Mouse (Mus musculus): Measurements from ENCODE around the gene Stk31.
"Not testable (repeated sequence)": the region's sequence is repeated elsewhere in the genome, so short reads cannot be mapped to it uniquely, and the experiment has no call there.

The Stk31 gene

GRCm38 (mm10) chr6:49395316-49395715 is at the start of gene Stk31:
TSS of gene Stk31 (plus strand) at chr6:49395604.
- DNase-seq (ENCODE audit: low read depth, low spot score): no peak

DNA sequence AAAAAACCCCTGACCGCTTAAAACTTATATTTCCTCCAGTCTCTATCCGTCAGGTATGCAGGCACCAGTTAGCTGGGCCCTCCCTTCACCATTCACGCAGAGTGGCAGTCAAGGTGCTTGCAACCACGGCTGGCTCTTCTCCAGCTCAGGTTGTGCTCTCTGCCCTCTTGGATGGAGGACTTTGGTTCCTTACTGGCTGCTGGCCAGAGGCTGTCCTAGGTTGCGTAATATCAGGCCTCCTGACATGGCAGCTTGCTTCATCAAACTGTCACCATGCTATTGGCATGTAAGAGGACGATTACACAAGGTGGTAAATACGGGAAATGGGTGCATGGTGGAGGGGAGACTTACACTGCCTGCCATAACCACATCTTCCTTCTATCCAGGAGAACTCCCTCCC is 45.6 kb upstream of the Stk31 start:
- no peak for DNase-seq (ENCODE audit: low read depth, low spot score)

GRCm38 (mm10) chr6:49354613-49355012 is 40.8 kb upstream of the Stk31 start:
- no peak for DNase-seq (ENCODE audit: low read depth, low spot score)

DNA sequence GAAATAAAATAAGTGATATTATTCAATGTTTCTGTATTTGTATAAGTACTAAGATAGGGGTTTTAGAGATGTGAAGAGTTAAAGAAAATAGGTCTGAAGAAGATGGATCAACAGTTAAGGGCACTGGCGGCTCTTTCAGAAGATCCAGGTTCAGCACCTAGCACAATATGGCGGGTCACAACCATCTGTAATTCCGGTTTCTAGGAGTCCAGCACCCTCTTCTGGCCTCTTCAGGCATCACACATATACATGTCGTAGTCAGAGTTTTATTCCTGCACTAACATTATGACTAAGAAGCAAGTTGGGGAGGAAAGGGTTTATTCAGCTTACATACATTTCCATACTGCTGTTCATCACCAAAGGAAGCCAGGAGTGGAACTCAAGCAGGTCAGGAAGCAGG is 40.2 kb upstream of the Stk31 start:
- DNase-seq (ENCODE audit: low read depth, low spot score): no peak

DNA sequence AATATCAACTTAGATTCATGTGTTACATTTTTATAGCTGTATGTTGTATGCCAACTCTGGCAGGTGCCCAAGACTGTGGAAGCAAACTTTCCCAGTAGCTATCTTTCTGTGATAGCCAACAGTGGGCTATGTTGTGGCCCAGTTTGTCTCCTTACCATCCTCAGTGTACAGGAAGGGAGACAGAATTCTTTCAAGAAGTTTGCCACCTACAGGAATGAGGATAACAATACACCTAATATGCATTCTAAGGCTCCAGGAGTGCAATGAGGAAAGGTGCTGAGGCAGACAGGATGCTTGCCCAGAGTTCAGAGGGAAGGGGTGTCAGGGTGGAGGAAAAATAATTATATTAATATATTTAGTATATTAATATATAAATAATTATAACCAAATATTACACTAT is 35.0 kb upstream of the Stk31 start:
- DNase-seq (ENCODE audit: low read depth, low spot score): no peak

DNA sequence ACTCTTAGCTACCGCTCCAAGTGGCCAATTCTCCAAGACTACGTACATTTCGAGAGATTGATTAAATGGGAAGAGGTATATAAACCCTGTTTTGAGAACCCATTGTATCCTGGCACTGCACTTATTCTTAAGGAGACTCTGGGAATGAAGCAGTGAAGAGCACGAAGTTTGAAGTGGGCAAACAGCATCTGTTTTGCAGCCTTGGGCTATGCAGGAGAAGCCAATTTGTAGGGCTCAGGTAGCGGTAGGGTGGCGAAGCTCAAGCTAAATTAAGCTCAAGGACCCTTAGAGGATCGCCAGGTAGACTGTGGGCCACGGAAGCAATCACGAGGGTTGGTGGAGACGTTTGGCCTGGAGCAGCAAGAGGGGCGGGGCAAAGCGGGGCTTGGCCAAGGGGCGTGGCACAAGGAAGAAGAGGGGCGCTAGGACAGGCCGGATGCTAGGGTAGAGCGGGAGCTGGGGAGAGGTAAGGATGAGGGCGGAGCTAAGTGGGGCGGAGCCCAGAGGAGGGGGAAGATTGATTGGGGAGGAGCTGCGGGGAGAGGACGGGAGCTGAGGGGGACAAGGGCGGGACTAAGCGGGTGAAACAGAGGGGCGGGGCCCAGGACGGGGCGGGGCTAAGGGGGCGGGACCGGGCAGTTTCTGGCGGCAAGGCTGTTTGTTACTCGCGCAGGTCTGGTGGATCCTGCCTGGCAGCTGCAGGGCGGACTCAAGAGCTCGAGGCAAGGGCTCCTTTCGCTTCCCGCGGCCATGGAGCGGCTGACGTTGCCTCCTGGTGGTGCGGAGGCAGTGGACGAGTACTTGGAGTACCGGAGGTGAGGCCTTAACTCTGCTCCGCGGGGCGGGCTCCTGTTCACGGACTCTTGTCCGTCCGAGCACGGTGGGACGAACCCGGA is 28.0 kb upstream of the Stk31 start, which contains the start of gene Fam221a:
Gene Fam221a (plus strand): TSS at position 581 of the 896 bp plus-strand sequence.
- peak; percentile 95 for DNase-seq (ENCODE audit: low read depth, low spot score)

DNA sequence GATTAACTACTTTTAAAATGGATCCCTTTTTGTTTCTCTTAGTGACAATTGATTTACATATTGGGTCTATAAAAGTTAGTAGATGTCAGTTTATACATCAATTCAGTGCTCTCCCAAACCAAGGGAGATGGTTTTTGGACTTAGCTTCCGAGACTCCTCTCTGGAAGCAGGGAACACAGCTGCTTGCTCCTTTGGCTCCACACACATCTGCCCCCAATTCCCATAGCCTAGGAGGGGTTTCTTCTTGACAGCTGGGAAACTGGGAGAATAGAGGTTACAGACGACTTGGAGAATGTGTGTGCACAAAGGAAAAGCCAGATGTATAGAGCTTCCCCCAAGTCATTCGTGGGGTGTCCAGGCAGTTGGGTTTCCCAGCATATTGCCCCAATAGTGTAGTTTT is 27.2 kb upstream of the Stk31 start:
- peak; percentile 22 for DNase-seq (ENCODE audit: low read depth, low spot score)

DNA sequence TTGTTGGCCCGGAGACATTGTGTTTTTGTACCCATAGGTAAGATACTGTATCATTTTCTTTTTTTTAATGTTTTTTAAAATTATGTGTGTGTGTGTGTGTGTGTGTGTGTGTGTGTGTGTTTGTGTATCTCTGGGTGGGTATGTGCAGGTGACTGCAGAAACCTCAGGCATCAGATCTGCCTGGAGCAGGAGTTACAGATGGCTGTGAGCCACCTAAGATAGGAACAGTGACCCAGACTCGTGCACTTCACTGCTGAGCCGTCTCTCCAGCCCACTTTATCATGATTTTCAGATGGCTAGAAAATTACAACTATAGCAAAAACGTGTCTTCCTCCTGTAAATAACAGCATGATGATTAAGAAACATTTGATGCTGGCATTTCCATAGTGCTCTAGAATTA is 22.7 kb upstream of the Stk31 start:
- DNase-seq (ENCODE audit: low read depth, low spot score): no peak

DNA sequence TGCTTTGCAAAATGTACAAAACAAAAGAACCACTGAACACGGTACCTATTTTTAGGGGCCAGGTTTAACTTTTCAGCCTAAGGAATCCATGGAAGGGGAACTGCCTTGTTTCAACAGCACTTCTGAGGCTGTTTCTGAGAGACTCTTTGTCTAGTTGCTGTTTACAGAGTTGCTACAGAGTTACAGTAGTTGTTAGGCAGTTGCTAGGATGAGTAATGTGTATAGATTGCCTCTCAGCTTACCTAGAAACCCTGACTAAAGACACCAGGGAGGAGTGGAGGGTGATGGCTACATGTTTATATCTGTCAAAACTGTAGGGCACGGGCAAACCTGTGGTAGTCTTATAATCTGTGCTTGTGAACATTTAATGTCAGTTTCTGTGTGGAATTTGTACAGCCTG is 21.5 kb upstream of the Stk31 start:
- no peak for DNase-seq (ENCODE audit: low read depth, low spot score)

DNA sequence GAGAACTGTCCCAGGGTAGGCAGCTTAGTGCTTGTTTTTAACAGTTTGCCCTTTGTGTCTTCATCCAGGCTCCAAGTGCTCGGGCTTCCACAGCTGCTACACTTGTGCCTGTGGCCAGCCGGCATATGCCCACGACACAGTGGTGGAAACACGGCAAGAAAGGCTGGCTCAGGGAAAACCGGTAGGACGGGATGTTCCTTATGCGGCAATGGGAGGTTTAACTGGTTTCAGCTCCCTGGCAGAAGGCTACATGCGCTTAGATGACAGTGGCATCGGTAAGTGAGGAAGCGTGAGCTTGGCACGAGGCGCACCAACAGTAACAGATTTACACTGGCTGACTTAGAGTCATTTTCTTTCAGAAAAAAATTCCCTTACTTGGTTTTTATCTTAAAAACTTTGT is 17.1 kb upstream of the Stk31 start:
- DNase-seq (ENCODE audit: low read depth, low spot score): no peak

DNA sequence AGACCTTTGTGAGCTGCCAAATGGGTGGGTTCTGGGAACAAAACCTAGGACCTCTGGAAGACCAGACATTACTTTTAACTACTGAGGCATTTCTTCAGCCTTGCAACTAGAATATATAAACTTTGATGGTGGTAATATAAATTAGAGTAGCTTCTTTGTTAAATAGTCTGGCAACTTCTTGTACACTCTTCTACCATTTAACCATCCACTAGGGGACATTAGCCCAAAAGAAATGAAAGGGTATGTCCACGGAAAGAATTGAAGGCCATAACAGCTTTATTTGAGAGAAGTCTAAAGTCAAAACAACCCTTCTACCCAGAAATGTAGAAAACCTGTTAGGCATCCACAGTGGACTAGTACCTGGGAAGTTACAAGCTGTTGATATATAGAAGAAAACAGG is 1.1 kb upstream of the Stk31 start:
- DNase-seq (ENCODE audit: low read depth, low spot score): no peak

DNA sequence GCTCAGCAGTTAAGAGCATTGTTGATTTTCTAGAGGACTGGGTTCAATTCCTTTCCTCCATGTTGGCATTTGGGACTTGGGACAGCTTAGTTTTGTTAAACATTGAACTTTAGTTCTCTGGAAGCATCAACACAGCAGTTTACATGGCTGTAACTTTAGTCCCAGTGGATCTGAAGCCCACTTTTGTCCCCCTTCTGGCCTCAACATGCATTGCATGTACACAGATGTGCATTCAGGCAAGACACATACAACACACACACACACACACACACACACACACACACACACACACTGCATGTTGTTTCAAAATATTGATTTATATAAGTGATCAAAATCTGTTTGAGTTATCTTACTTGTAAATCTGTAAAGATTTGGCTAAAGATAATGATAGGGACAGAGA is 2.1 kb downstream of the Stk31 start:
- DNase-seq (ENCODE audit: low read depth, low spot score): peak; percentile 51

- peak; percentile 44 for DNase-seq (ENCODE audit: low read depth, low spot score)
Observed at GRCm38 (mm10) chr6:49398365-49398764, 3.0 kb downstream of the Stk31 start.

- no peak for DNase-seq (ENCODE audit: low read depth, low spot score)
Observed at GRCm38 (mm10) chr6:49410830-49411229, 15.4 kb downstream of the Stk31 start.

DNA sequence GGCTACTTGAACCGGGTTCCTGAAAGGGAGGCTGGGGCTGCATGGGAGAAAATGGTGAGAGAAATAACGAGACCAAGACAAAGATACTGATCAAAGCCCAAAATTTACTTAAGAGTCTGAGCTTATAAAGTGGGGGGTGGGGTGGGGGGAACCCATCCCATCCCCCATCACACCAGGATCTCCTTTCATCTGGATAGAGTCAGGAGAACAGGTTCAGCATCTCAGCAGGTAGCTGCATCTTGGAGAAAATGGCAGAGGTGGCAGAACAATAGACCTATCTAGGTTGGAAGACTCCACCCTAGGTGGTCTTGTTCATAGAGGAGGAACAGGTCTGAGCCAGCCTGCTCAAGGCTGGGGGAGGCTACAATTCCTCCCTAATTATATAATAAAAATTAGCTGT is 17.6 kb downstream of the Stk31 start:
- not testable (repeated sequence) for DNase-seq (ENCODE audit: low read depth, low spot score)

- no peak for DNase-seq (ENCODE audit: low read depth, low spot score)
Observed at GRCm38 (mm10) chr6:49415971-49416370, 20.6 kb downstream of the Stk31 start.

DNA sequence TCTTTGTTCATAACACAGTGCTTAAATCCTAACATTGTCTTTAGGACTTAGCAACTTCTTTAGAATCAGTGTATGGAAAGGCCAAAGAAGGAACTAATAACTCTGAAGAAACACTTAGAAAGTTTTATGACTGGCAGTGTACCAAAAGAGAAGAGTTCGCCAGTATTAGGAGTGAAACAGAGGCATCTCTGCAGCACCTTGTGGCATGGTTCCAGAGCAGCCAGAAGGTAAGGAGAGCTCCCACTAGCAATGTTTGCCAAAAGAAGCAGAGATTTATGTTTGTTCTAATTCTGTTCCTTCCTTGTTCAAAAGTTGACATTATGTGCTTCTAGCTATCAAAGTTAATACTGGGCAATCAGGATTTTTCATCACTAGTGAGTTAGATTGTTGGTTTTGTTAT is 41.9 kb downstream of the Stk31 start:
- DNase-seq (ENCODE audit: low read depth, low spot score): no peak

- DNase-seq (ENCODE audit: low read depth, low spot score): no peak
Observed at GRCm38 (mm10) chr6:49458112-49458511, 62.7 kb downstream of the Stk31 start.

DNA sequence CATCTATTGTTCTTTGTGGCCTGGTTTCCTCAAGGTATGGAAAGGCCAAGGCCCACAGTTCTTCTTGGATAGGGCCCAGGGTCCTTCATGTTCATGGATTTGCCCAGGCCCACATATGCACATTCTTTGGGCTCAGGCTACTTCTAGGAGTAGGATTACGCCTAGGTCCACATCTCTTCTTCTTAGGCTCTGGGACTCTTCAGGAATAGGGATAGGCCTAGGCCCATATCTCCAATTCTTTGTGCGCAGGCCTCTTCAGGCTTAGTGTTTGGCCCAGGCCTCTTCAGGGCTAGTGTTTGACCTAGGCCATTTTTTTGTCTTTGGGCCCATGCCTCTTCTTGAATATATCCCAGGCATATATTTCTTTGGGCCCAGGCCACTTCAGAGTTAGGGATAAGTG is 87.8 kb downstream of the Stk31 start:
- no peak for DNase-seq (ENCODE audit: low read depth, low spot score)

GRCm38 (mm10) chr6:49491526-49491925 is 96.1 kb downstream of the Stk31 start:
- no peak for DNase-seq (ENCODE audit: low read depth, low spot score)

- peak; percentile 71 for DNase-seq (ENCODE audit: low read depth, low spot score)
Observed at GRCm38 (mm10) chr6:49519053-49519452, 123.6 kb downstream of the Stk31 start.
